Mouse (Mus musculus) myocyte (in vitro differentiated cells): ENCODE results near the gene Asphd1.

ENCODE experiments used
- E2F4 ChIP-seq: IDR thresholded peaks from one replicate; pipeline ENCODE4 v1.6.1; 2011; ENCODE audit warnings: mild to moderate bottlenecking, control low read depth, moderate library complexity; ENCODE audit not compliant: insufficient read depth
- POLR2A ChIP-seq: IDR thresholded peaks from one replicate; pipeline ENCODE4 v1.6.1; 2011; ENCODE audit warnings: low read depth, mild to moderate bottlenecking, control low read depth, moderate library complexity; ENCODE audit not compliant: insufficient read length

- TF ChIP-seq POLR2A (no peak), E2F4 (no peak)
Observed at GRCm38 (mm10) chr7:126941801-126942200, 7.6 kb downstream of the Asphd1 start.
